Mouse (Mus musculus) heart, postnatal 0 days (tissue): ENCODE data around the gene Snrnp25.

Experiments
- CTCF ChIP-seq: IDR thresholded peaks from 2 replicates; pipeline ENCODE4 v1.5.1; 2016; ENCODE audit warnings: antibody characterized with exemption, control low read depth, low read depth
- EP300 ChIP-seq: IDR thresholded peaks from 2 replicates; pipeline ENCODE4 v1.6.1; 2016; ENCODE audit warnings: antibody characterized with exemption, low read depth

GRCm38 (mm10) chr11:32228292-32228845, 23.2 kb downstream of the Snrnp25 start:
- TF ChIP-seq CTCF (no peak), EP300 (no peak)
